Mouse (Mus musculus): ENCODE data around the gene Adar.
"Not testable (repeated sequence)": the region's sequence is repeated elsewhere in the genome, so short reads cannot be mapped to it uniquely, and the experiment has no call there.

Adar gene

GRCm38 (mm10) chr3:89794616-89795015 lies 79.8 kb downstream of the Adar start:
- no peak for DNase-seq (ENCODE audit: low spot score)

- no peak for DNase-seq (ENCODE audit: low spot score)
Measured at GRCm38 (mm10) chr3:89795746-89796145, 80.9 kb downstream of the Adar start.

GRCm38 (mm10) chr3:89796358-89796757 lies 81.5 kb downstream of the Adar start:
- no peak for DNase-seq (ENCODE audit: low spot score)

GRCm38 (mm10) chr3:89798518-89798917 lies 83.7 kb downstream of the Adar start:
- DNase-seq (ENCODE audit: low spot score), result no peak

GRCm38 (mm10) chr3:89799476-89799875 lies 84.7 kb downstream of the Adar start:
- DNase-seq (ENCODE audit: low spot score), result no peak

GRCm38 (mm10) chr3:89800078-89800477 lies 85.3 kb downstream of the Adar start:
- not testable (repeated sequence) for DNase-seq (ENCODE audit: low spot score)

GRCm38 (mm10) chr3:89800774-89801506 lies 86.1 kb downstream of the Adar start:
- no peak for DNase-seq (ENCODE audit: low spot score)

GRCm38 (mm10) chr3:89801507-89801847 lies 86.7 kb downstream of the Adar start:
- DNase-seq (ENCODE audit: low spot score), result no peak

GRCm38 (mm10) chr3:89802876-89803275 lies 88.1 kb downstream of the Adar start:
- DNase-seq (ENCODE audit: low spot score), result no peak

Data from layer of hippocampus, adult 9-10 months (tissue).